Mouse (Mus musculus): ENCODE data around the gene Ttc41.

DNA sequence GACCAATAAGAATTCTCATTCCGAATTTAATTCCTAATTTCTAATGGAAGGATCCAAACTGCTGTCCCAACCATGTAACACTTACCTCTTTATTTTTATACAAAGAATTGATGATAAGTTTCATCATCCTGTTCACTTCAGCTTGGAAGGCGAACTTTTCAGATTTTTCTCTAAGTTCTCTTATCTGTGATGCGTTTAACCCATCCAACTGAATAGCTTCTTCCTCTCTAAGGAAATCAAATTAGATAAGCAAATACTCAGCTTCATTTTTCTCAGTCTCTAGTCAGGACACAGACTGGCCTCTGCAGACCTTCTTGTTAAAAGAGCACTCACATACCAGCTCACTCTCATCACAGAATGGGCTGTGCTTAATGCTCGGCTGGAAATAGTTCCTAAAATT is 2.2 kb upstream of the Ttc41 start:
- TF ChIP-seq CTCF (IDR thresholded peaks at IDR 0.05; ENCODE audit: low read depth, low read length) (no peak), POLR2A (IDR thresholded peaks at IDR 0.05; ENCODE audit: borderline replicate concordance, low read depth, low read length) (no peak)

All from bone marrow macrophage, adult 2 months (primary cell).